Mouse (Mus musculus) embryonic facial prominence, embryonic 11.5 days (tissue): Measurements from ENCODE around the gene Mon2. TPM values are rescaled to one million over a fixed set of nuclear protein-coding genes. Genes with fewer than 3 reads are reported as not detected.

Experiments
- ATAC-seq: fragments of 200-750 bp; cut with Nextera tagmentation; replicated peaks from 2 replicates; pipeline ENCODE4 v1.8.0; 2017; ENCODE audit warnings: low read depth; ENCODE audit not compliant: insufficient number of reproducible peaks, low FRiP score, low TSS enrichment
- DNase-seq: peaks from one replicate; pipeline ENCODE4 v3.0.0-alpha.2; 2015; ENCODE audit warnings: low spot score
- H3K27ac ChIP-seq: fragments of 300-500 bp; sonication (generic); replicated peaks from 2 replicates; pipeline ENCODE4 v1.5.1; 2014; ENCODE audit warnings: mild to moderate bottlenecking, low read depth, low read length, control low read depth
- H3K27me3 ChIP-seq: fragments of 300-500 bp; sonication (generic); 2 replicates; pipeline ENCODE4 v1.6.1; 2014; ENCODE audit warnings: mild to moderate bottlenecking, low read length, moderate library complexity, mixed read lengths; ENCODE audit not compliant: control insufficient read depth, insufficient read depth
- H3K36me3 ChIP-seq: fragments of 300-500 bp; sonication (generic); replicated peaks from 2 replicates; pipeline ENCODE4 v1.6.1; 2014; ENCODE audit warnings: low read depth, mild to moderate bottlenecking, low read length, moderate library complexity, mixed read lengths; ENCODE audit not compliant: control insufficient read depth, insufficient read depth
- H3K4me1 ChIP-seq: fragments of 300-500 bp; sonication (generic); 2 replicates; pipeline ENCODE4 v1.6.1; 2014; ENCODE audit warnings: low read length, mixed read lengths; ENCODE audit not compliant: control insufficient read depth, insufficient read depth
- H3K4me2 ChIP-seq: fragments of 300-500 bp; sonication (generic); 2 replicates; pipeline ENCODE4 v1.6.1; 2014; ENCODE audit warnings: low read depth, mild to moderate bottlenecking, control low read depth, low read length, moderate library complexity
- H3K4me3 ChIP-seq: fragments of 300-500 bp; sonication (generic); 2 replicates; pipeline ENCODE4 v1.5.1; 2014; ENCODE audit warnings: low read depth, low read length, control low read depth
- H3K9ac ChIP-seq: fragments of 300-500 bp; sonication (generic); replicated peaks from 2 replicates; pipeline ENCODE4 v1.6.1; 2014; ENCODE audit warnings: mild to moderate bottlenecking, control low read depth, low read length
- H3K9me3 ChIP-seq: fragments of 300-500 bp; sonication (generic); replicated peaks from 2 replicates; pipeline ENCODE4 v1.6.1; 2016; ENCODE audit warnings: mild to moderate bottlenecking, low read length, inconsistent platforms, mixed read lengths; ENCODE audit not compliant: control insufficient read depth
- WGBS: fragments of 180-500 bp; shearing (Covaris S2); extraction: QIAGEN DNeasy Blood & Tissue Kit; methylation state at CpG from one replicate; pipeline ENCODE4 v1.1.7; 2014; 5-methylcytosine and 5-hydroxymethylcytosine counted together
- polyA plus RNA-seq: library from polyadenylated mRNA; unstranded; fragments of >200 nt; fragmentation: Nextera tagmentation; extraction: Ambion mirVana; gene quantifications from 2 replicates; pipeline ENCODE4 v1.2.1, GENCODE M21; 2014

Mon2 gene
- polyA plus RNA-seq, 1 experiment from 2014 or later: 28.6 TPM

- no peak overlapping the region for H3K27ac ChIP-seq
- DNase-seq (no peak), ATAC-seq (no peak)
- no peaks in the 10 kb centered on the region for H3K27me3 ChIP-seq
- H3K4me2 ChIP-seq: no peak overlapping the region
- no peak overlapping the region for H3K4me3 ChIP-seq
- H3K4me1 ChIP-seq: no peaks in the 10 kb centered on the region
- H3K9ac ChIP-seq: no peak overlapping the region
- 82% methylated on average over 3 of the region's 3 CpGs for WGBS
- H3K9me3 ChIP-seq: no peaks in the 10 kb centered on the region
- H3K36me3 ChIP-seq: peaks cover 2% of the 10 kb centered on the region
Observed at GRCm38 (mm10) chr10:123001363-123001762, 74.9 kb downstream of the Mon2 start.

DNA sequence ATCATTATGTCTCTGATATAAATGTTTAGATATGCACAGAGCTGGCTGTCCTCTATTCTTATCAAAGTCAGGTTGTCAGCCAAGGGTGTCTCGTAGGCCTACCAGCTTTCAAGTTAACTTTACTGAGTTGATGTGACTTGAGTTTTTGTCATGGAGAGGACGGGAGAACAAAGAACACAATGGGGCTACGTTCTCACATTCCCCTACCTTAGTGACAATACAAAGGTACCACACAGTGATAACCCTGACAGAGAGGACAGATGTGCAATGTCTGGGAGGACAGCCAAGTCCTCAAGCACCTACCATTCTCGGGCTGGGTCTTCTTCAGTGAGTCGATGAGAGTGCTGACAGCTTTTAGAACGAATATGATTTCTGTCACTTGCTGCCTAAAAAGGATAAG is 76.9 kb downstream of the Mon2 start:
- 86% methylated on average over 6 of the region's 6 CpGs for WGBS
- H3K9me3 ChIP-seq: no peaks in the 10 kb centered on the region
- peaks cover 10% of the 10 kb centered on the region for H3K36me3 ChIP-seq
- no peak overlapping the region for H3K27ac ChIP-seq
- H3K4me1 ChIP-seq: no peaks in the 10 kb centered on the region
- no peak overlapping the region for H3K4me3 ChIP-seq
- DNase-seq (no peak), ATAC-seq (no peak)
- no peak overlapping the region for H3K4me2 ChIP-seq
- no peaks in the 10 kb centered on the region for H3K27me3 ChIP-seq
- H3K9ac ChIP-seq: no peak overlapping the region

DNA sequence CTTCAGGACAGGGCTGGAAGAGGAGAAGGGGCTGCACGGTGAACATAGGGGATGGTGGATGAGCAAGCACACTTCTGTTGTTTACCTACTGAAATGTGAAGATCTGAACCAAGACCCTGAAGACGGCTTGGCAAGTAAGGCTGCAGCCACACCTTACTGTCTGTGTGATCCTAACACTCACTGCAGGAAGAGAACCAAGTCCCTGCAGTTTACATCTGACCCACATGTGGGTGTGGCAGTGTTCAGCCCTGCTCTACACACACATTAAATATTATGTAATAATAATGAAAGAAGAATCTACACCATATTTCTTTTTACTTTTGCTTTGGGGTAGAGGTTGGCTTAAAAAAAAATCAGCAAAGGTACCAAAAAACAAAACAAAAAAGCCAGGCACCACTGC is 78.5 kb downstream of the Mon2 start:
- Histone ChIP-seq H3K36me3 (peaks cover 10% of the 10 kb centered on the region), H3K4me2 (no peak overlapping the region), H3K9me3 (no peaks in the 10 kb centered on the region), H3K27ac (no peak overlapping the region), H3K27me3 (no peaks in the 10 kb centered on the region), H3K4me3 (no peak overlapping the region), H3K9ac (no peak overlapping the region), H3K4me1 (no peaks in the 10 kb centered on the region)
- ATAC-seq (no peak), DNase-seq (no peak)
- 89% methylated on average over 2 of the region's 2 CpGs for WGBS

DNA sequence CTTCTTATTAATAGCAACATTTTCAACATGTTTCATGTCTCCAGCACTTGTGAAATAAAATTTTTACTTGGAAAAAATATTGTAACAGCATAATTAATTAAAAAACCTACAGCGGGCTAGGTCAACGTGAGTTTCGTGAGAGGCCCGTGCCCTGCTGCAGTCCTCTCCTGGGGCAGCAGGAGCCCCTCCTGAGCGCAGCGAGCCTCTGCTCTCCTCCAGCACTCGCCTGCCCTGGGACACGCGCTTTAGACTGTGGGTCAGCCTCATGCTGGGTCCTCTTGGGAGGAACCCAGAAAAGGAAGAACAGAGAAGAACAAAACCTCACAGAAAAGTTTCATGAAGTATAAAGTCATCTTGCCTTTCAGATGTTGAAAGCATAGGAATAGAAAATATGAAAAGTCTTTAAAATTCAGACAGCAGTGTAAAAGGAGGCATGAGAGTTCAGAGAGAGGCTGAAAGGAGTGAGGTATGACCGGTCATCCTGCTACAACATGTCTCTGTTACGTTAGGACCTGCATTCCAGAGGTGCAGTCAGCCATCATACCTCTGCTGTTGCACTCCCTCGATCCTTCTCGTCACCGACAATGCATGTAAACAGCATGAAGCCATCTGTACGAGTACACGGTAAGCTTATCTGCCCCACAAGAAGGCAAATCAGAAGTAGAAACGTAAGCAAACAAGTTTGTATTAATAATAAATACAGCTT is 81.8 kb downstream of the Mon2 start:
- Histone ChIP-seq H3K9ac (no peak overlapping the region), H3K36me3 (peaks cover 10% of the 10 kb centered on the region), H3K27me3 (no peaks in the 10 kb centered on the region), H3K4me1 (no peaks in the 10 kb centered on the region), H3K27ac (no peak overlapping the region), H3K4me2 (no peak overlapping the region), H3K9me3 (no peaks in the 10 kb centered on the region), H3K4me3 (no peak overlapping the region)
- DNase-seq (no peak), ATAC-seq (no peak)
- WGBS: 68% methylated on average over 17 of the region's 17 CpGs

DNA sequence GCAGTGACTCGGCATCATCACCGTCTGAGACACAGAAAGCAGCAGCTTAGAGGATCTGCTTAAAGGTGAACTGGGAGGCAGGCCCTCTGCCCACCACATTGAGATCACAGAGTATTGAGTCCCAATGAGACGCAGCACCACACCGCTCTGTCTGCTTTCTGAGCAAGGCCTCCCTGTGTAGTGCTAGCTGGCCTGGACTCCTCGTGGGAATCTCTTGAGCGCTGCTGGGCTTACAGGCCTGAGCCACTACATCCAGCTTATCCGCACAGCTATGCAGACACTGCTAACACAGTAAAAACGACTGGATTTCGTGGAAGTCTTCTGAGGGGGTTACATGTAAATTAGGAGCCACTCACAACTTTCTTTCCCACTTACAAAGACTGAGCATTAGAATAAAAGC is 84.7 kb downstream of the Mon2 start:
- no peak for ATAC-seq
- WGBS: 92% methylated on average over 9 of the region's 9 CpGs
- DNase-seq: no peak
- H3K36me3 ChIP-seq: peaks cover 7% of the 10 kb centered on the region
- H3K9ac ChIP-seq: no peak overlapping the region
- no peaks in the 10 kb centered on the region for H3K27me3 ChIP-seq
- H3K9me3 ChIP-seq: no peaks in the 10 kb centered on the region
- H3K4me3 ChIP-seq: no peak overlapping the region
- no peaks in the 10 kb centered on the region for H3K4me1 ChIP-seq
- no peak overlapping the region for H3K27ac ChIP-seq
- H3K4me2 ChIP-seq: no peak overlapping the region

- no peaks in the 10 kb centered on the region for H3K27me3 ChIP-seq
- no peak overlapping the region for H3K4me2 ChIP-seq
- WGBS: 96% methylated on average over 9 of the region's 9 CpGs
Observed at GRCm38 (mm10) chr10:122991053-122991452, 85.3 kb downstream of the Mon2 start.

GRCm38 (mm10) chr10:122990606-122991005 is 85.7 kb downstream of the Mon2 start:
- 92% methylated on average over 6 of the region's 6 CpGs for WGBS
- H3K9ac ChIP-seq: no peak overlapping the region
- H3K27ac ChIP-seq: no peak overlapping the region
- DNase-seq (no peak), ATAC-seq (no peak)
- no peaks in the 10 kb centered on the region for H3K27me3 ChIP-seq
- H3K4me2 ChIP-seq: no peak overlapping the region
- no peaks in the 10 kb centered on the region for H3K4me1 ChIP-seq
- H3K4me3 ChIP-seq: no peak overlapping the region
- H3K36me3 ChIP-seq: peaks cover 4% of the 10 kb centered on the region
- no peaks in the 10 kb centered on the region for H3K9me3 ChIP-seq

More at GRCm38 (mm10) chr10:122991053-122991452, 85.3 kb downstream of the Mon2 start:
- Histone ChIP-seq H3K36me3 (peaks cover 6% of the 10 kb centered on the region), H3K4me1 (no peaks in the 10 kb centered on the region), H3K9me3 (no peaks in the 10 kb centered on the region), H3K9ac (no peak overlapping the region), H3K27ac (no peak overlapping the region), H3K4me3 (no peak overlapping the region)
- ATAC-seq (no peak), DNase-seq (no peak)

DNA sequence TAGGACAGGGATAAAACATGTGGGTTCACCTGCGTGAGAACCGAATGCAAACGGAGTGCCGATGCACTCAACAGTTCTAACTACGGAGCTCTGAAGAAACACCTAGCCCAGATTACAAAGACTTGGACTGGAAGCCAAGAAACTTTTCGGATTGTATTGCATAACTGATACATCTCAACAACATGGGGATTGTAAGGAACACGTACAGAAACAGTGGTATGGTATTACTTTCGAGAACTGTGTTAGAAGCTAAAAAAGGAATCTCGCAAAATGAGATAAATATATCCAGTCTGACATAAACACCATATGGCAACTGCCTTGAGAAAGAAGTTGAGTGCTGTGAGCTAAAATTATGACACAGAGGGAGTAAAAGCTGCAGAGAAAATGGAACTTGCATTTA is 86.4 kb downstream of the Mon2 start:
- Histone ChIP-seq H3K27me3 (no peaks in the 10 kb centered on the region), H3K4me1 (no peaks in the 10 kb centered on the region), H3K36me3 (no peaks in the 10 kb centered on the region), H3K4me2 (no peak overlapping the region), H3K4me3 (no peak overlapping the region), H3K27ac (no peak overlapping the region), H3K9me3 (no peaks in the 10 kb centered on the region), H3K9ac (no peak overlapping the region)
- ATAC-seq (no peak), DNase-seq (no peak)
- 94% methylated on average over 9 of the region's 9 CpGs for WGBS
